Mouse (Mus musculus) layer of hippocampus, adult 2 months (tissue): Measurements from ENCODE around the gene 2210408I21Rik. TPM values are rescaled to one million over a fixed set of nuclear protein-coding genes. Genes with fewer than 3 reads are reported as not detected.
"Not testable (repeated sequence)": the region's sequence is repeated elsewhere in the genome, so short reads cannot be mapped to it uniquely, and the experiment has no call there.

Experiments used
- DNase-seq, 2 experiments: peaks; one replicate each; pipeline ENCODE4 v3.0.0; 2022; ENCODE audit warnings: low spot score in 2 of 2
- H3K27ac ChIP-seq: fragments of 200-600 bp; 2 replicates; pipeline ENCODE4 v1.8.1; 2022
- H3K4me3 ChIP-seq: fragments of 200-600 bp; 2 replicates; pipeline ENCODE4 v1.8.1; 2022; ENCODE audit warnings: mild to moderate bottlenecking
- CTCF ChIP-seq: fragments of 200-600 bp; conservative IDR thresholded peaks from 2 replicates; pipeline ENCODE4 v1.8.1; 2022; ENCODE audit warnings: antibody characterized with exemption, mild to moderate bottlenecking, moderate library complexity
- long read RNA-seq, 2 experiments: library from polyadenylated mRNA; stranded (forward); transcript quantifications; one replicate each; pipeline ENCODE4 v2.0.0; 2021; ENCODE audit warnings: borderline mapping rate in 2 of 2
- total RNA-seq, 2 experiments: library from RNA; stranded (reverse); gene quantifications; 2 replicates each; pipeline ENCODE4 v1.2.3; 2021

2210408I21Rik gene
- 10 to 100 TPM; 19.5 TPM for total RNA-seq
- long read RNA-seq, experiment 1, partial matches to known transcripts = 2 of 8 reads
- long read RNA-seq, experiment 1, other reads (novel, unspliced or antisense) = 3 of 8 reads
- long read RNA-seq, experiment 2, partial matches to known transcripts = 5 of 6 reads
- long read RNA-seq, experiment 2, other reads (novel, unspliced or antisense) = 1 of 6 reads

GRCm38 (mm10) chr13:77134931-77135620 lies at the start of gene 2210408I21Rik, which contains the start of gene Slf1:
TSS of gene 2210408I21Rik (plus strand) at chr13:77135540.
TSS of gene Slf1 (minus strand) at chr13:77135473.
- DNase-seq = peak; percentile 91 to 92
- Histone ChIP-seq H3K27ac (peak within 1 kb of the TSS; percentile 90), H3K4me3 (peak within 1 kb of the TSS; percentile 92)
- no peak for TF ChIP-seq CTCF

GRCm38 (mm10) chr13:77092876-77093275 lies 42.5 kb upstream of the 2210408I21Rik start:
- not testable (repeated sequence) for DNase-seq

DNA sequence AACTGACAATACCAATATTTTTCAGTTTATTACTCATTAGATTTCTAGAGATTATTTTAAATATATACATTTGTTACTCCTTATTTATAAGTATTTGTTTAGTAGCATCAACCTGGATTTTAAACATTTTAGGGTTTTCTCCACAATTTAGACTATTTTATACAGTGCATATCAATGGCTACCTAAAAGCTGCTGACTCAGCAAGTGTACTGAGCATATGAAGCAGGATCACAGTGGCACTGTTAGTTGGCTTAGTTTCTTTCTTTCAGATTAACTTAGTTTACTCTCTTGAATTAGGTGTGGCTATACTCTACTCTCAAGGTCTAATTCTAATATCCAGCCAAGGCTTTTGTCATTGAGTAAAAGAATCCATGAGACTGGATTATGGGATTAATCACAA lies 27.6 kb upstream of the 2210408I21Rik start:
- DNase-seq = no peak
- Histone ChIP-seq H3K4me3 (no peak overlapping the region), H3K27ac (no peak overlapping the region)
- no peak for TF ChIP-seq CTCF

More at GRCm38 (mm10) chr13:77092876-77093275, 42.5 kb upstream of the 2210408I21Rik start:
- H3K4me3 ChIP-seq, H3K27ac ChIP-seq: not testable (repeated sequence)

GRCm38 (mm10) chr13:77118695-77119094 lies 16.6 kb upstream of the 2210408I21Rik start:
- no peak for DNase-seq
- Histone ChIP-seq H3K27ac (no peak overlapping the region), H3K4me3 (no peak overlapping the region)
- no peak for TF ChIP-seq CTCF

- Histone ChIP-seq H3K4me3 (no peak overlapping the region), H3K27ac (no peak overlapping the region)
- peak in 1 of 2 experiments; percentile 22 for DNase-seq
- TF ChIP-seq CTCF = no peak
Observed at GRCm38 (mm10) chr13:77125159-77125558, 10.2 kb upstream of the 2210408I21Rik start.

DNA sequence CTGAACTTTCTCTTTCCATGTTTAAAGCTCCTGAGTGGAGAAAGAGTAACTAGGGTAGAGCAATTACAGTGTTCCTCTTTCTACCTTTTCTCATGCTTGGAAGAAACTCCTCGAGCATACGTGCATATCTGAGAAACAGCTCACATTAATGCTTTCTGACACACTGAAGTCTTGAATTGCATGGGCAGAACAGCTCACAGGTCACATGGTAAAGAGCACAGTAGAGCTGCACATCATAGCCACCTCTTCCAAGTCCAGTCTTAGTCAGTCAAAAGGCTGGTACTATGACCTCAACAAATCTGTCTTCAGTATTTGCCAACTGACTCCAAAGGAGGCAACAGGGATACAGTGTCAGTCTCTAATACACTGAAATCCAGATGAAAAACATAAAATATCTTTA lies 7.1 kb upstream of the 2210408I21Rik start:
- no peak for DNase-seq
- Histone ChIP-seq H3K27ac (no peak overlapping the region), H3K4me3 (no peak overlapping the region)
- TF ChIP-seq CTCF = no peak

- DNase-seq = no peak
- Histone ChIP-seq H3K4me3 (no peak overlapping the region), H3K27ac (no peak overlapping the region)
- no peak for TF ChIP-seq CTCF
Observed at GRCm38 (mm10) chr13:77131132-77131531, 4.2 kb upstream of the 2210408I21Rik start.

DNA sequence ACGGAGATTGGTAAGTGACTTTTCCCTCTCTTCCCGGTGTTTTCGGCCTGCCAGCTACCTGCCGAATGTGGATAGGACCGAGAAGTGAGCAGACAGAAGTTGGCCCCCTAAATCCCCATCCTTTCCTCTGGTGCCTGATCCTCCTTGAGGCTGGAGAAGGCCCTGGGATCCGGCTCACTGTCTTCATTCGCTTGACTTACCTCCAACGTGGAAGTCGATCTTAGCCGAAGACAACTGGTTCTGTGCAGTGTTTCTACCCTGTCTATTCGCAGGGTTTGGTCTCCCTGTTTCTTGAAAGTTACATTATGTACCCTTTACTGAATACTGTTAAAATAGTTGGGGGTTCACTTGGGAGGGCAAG lies 261 bp downstream of the 2210408I21Rik start:
- no peak for TF ChIP-seq CTCF
- Histone ChIP-seq H3K4me3 (peak overlapping the region; percentile 92), H3K27ac (peak overlapping the region; percentile 90)
- DNase-seq = no peak

DNA sequence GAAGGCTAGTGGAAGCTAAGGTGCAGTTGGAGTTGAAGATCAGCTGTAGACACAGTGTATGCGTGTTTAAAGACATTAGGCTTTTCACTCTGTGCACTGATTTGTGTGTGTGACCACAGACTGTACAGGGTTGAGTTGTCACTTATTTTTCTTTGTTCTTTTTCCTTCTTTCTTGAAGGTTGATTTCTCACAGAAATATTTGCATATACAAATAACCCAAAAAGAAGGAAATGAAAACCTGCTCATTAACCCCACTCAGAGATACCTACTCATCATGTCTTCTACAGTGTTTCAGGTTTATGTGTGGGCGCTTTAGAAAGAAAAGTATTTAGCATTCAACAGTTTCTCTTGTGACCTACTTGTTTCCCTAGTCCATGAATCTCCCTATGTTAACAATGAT lies 5.5 kb downstream of the 2210408I21Rik start:
- H3K27ac ChIP-seq = no peak overlapping the region

GRCm38 (mm10) chr13:77177931-77178330 lies 42.6 kb downstream of the 2210408I21Rik start:
- H3K4me3 ChIP-seq = no peak overlapping the region
- DNase-seq = no peak
- no peak for TF ChIP-seq CTCF
- H3K27ac ChIP-seq = no peak overlapping the region

More for the DNA sequence above, 5.5 kb downstream of the 2210408I21Rik start:
- TF ChIP-seq CTCF = no peak
- H3K4me3 ChIP-seq = no peak overlapping the region
- no peak for DNase-seq

DNA sequence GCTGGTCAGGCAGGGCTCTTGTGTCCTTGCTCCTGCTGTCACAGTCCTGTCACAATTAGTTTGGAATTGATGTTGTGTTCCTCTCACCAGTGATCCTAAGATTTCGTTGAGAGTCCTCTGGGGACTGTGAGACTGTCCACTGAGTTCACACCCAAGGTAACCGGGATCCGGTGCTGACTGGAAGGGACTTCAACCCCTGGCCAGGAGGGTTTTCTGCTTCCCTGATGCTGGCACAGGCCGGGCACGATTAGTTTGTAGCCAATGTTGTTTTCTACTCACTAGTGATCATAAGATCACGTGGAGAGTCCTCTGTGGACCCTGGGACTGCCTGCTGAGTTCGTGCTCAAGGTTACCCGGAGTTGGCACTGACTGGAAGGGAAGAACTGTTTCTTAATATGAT lies 55.3 kb downstream of the 2210408I21Rik start:
- Histone ChIP-seq H3K27ac (no peak overlapping the region), H3K4me3 (no peak overlapping the region)
- no peak for DNase-seq
- no peak for TF ChIP-seq CTCF

GRCm38 (mm10) chr13:77192201-77192600 lies 56.9 kb downstream of the 2210408I21Rik start:
- DNase-seq = no peak
- no peak overlapping the region for H3K27ac ChIP-seq
- TF ChIP-seq CTCF = no peak
- no peak overlapping the region for H3K4me3 ChIP-seq

GRCm38 (mm10) chr13:77208764-77209418 lies 73.6 kb downstream of the 2210408I21Rik start:
- no peak for DNase-seq
- Histone ChIP-seq H3K4me3 (no peak overlapping the region), H3K27ac (no peak overlapping the region)
- TF ChIP-seq CTCF = no peak
